Mouse (Mus musculus) retina, embryonic 14.5 days (tissue): ENCODE measurements at regions not wholly inside any gene's neighbourhood (a gene's known extent, or its start where the extent isn't known, plus 50 kb on each side); places are given as distances from the start of the nearest gene placed in this dataset.

Experiments
- DNase-seq: peaks from one replicate; pipeline ENCODE4 v3.0.0-alpha.2; 2015; ENCODE audit warnings: low spot score

DNA sequence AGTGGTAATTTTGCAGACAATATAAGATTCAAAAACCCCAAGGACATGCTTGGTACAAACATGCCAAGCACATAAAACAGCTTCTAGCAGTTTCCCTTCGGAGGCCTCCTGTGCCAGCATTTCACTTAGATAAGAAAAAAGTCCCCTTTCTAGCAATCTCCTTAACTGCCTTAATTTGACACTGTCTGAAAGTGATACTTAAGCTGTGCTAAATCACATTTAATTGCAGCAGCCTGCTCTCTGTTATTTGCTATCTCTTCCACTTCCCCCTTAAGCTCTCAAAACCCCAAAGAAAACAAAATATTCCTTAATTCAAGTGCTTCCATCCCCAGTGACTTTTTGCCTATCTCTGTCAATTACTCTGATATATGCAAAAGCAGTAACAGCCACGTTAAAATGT lies 86.9 kb upstream of the Prokr2 start:
- DNase-seq = no peak

DNA sequence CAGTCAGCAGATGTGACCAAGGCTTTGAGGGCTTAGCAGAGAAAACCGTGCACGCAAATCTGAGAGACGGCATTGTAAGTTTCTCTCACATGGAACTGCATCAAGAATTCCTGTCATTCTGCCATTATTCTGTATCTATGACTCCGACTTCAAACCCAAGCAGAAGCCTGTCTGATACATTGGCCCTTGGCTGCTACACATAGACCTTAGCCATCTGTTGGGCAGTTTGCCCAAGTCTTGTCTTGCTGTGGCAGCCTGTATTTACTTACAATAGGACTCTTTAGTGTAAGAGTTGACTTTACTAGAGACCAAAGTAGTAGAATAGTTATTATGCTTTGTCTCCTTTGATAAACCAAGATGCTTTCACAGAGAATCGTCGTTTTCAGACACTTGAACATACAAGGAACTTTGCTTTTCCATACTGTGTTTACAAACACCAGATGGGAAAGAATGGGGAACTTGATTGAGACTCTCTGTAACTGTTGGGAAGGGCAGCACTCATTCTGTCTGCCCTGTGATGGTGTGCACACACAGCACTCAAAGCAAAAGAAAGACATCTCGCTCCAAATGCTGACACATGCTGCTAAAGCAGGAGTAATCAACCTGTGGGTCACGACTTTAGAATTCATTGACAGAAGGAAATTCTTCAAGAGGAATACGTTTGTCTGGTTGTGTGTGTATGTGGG lies 83.9 kb upstream of the Prokr2 start:
- no peak for DNase-seq

DNA sequence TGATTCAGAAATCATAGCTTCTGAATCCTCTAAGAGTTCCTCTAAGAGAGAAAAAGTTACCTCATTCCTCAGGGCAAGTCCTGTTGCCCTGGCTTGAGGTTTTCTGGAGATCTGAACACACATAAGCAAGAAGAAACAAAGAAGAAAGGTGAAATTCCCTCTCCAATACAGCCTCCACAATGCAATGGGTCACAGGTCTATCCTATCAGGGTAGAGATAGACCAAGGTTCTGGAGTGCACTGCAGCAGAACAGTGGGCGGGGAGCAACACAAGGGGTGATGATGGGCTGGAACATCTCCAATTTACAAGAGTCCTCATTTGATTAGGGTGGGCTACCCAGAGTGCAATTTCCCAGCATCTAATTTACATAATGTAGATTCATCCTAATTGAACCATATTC lies 69.8 kb upstream of the Prokr2 start:
- no peak for DNase-seq

DNA sequence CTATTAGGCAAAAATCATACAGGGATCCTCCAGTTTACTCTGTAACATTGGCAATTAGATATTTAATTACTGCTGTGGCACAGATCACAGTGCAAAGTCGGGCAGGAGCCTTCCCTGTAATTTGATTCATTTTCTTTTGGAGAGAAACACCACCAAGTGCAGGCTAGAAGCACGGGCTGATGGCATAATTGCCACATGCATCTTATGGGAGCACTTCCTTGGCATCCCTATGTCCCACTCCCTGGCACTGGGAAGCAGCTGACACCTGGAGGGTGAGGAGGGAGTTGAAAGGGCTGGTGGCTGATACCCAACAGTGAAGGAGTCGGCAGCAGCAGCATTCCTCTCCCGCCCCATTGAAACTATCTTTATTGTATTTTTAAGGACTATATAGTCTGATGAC lies 64.1 kb upstream of the Prokr2 start:
- DNase-seq = no peak

- no peak for DNase-seq
Measured at GRCm38 (mm10) chr2:132447826-132448225, 62.6 kb upstream of the Prokr2 start.

GRCm38 (mm10) chr2:132446019-132446418 lies 60.8 kb upstream of the Prokr2 start:
- DNase-seq = peak; percentile 68

DNA sequence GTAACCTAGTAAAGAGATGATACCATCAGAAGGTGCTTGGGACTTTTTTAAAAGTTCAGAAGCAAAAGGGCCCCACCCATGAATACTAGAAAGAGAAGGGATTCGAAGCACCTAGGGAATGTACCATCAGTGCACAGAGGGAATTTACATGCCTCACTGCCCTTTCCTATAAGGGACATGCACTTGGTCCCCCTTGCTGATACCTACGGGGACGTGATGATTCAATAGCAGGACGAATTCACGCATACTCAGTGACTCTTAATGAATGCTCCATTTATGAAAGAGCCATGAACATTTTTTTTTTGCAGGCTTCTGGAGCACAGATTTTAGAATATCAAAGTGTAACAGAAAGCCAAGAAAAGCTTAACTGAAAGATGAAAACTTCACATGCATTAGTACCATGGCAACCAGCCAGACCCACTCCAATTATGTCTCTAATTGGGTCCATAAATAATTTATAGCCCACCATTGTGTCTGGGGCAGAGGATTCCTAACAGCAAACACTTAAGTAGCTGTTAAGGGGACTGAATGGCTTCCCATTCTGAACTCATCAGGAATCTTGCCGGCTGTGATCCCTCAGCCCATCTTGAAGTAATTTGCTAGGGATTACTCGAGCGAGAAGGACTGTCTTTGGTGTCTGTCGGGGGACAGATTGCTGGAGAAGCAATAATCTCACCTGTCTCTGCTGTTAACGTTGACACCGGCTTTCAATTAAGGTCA lies 59.4 kb upstream of the Prokr2 start:
- peak; percentile 77 for DNase-seq
